Mouse (Mus musculus) cerebellum, adult 2 months (tissue): ENCODE measurements at regions not wholly inside any gene's neighbourhood (a gene's known extent, or its start where the extent isn't known, plus 50 kb on each side); places are given as distances from the start of the nearest gene placed in this dataset.

Experiments
- DNase-seq, 2 experiments: peaks; one replicate each; pipeline ENCODE4 v3.0.0; 2021
- H3K27ac ChIP-seq: fragments of 200-500 bp; 2 replicates; pipeline ENCODE4 v1.5.1; 2012; ENCODE audit warnings: low read length, control low read depth, inconsistent platforms; ENCODE audit not compliant: insufficient read depth
- H3K27me3 ChIP-seq: fragments of 200-500 bp; 2 replicates; pipeline ENCODE4 v1.6.1; 2012; ENCODE audit warnings: inconsistent platforms, mild to moderate bottlenecking, low read length, moderate library complexity; ENCODE audit not compliant: control insufficient read depth, insufficient read depth
- H3K4me1 ChIP-seq: fragments of 200-500 bp; 2 replicates; pipeline ENCODE4 v1.6.1; 2011; ENCODE audit warnings: low read length; ENCODE audit not compliant: control insufficient read depth, insufficient read depth
- H3K4me3 ChIP-seq: fragments of 200-500 bp; replicated peaks from 2 replicates; pipeline ENCODE3; 2011; ENCODE audit warnings: mild to moderate bottlenecking, low read depth, low read length, control low read depth; ENCODE audit not compliant: insufficient read depth
- CTCF ChIP-seq: fragments of 200-500 bp; IDR thresholded peaks from 2 replicates; pipeline ENCODE4 v1.5.1; 2011; ENCODE audit warnings: low read depth, mild to moderate bottlenecking, control low read depth, low read length, moderate library complexity, borderline replicate concordance; ENCODE audit not compliant: insufficient read depth
- POLR2A ChIP-seq: fragments of 200-500 bp; IDR thresholded peaks from 2 replicates; pipeline ENCODE4 v1.6.1; 2011; ENCODE audit warnings: low read length, control low read depth, borderline replicate concordance; ENCODE audit not compliant: insufficient read depth
- WGBS: fragments of 180-500 bp; shearing (Covaris S2); methylation state at CpG from one replicate; pipeline ENCODE4 v1.1.7; 2018; 5-methylcytosine and 5-hydroxymethylcytosine counted together

GRCm38 (mm10) chr16:66005954-66006580 is 191.0 kb downstream of the Vgll3 start:
- Histone ChIP-seq H3K27ac (no peak overlapping the region), H3K27me3 (no peaks in the 10 kb centered on the region), H3K4me3 (no peak overlapping the region), H3K4me1 (no peaks in the 10 kb centered on the region)
- DNase-seq = no peak
- 43% methylated on average over 7 of the region's 7 CpGs for WGBS
- TF ChIP-seq POLR2A (no peak), CTCF (0 out of 2 replicates have a peak, but pooled peaks have one; percentile 12)

- TF ChIP-seq POLR2A (no peak), CTCF (no peak)
These were observed 198.6 kb downstream of the Vgll3 start for GRCm38 (mm10) chr16:66013608-66014007.

GRCm38 (mm10) chr16:66014861-66015602 is 200.0 kb downstream of the Vgll3 start:
- no peak for TF ChIP-seq POLR2A
- no peak for TF ChIP-seq CTCF

More at GRCm38 (mm10) chr16:66013608-66014007, 198.6 kb downstream of the Vgll3 start:
- DNase-seq = no peak
- Histone ChIP-seq H3K4me3 (no peak overlapping the region), H3K27ac (no peak overlapping the region), H3K27me3 (no peaks in the 10 kb centered on the region), H3K4me1 (no peaks in the 10 kb centered on the region)
- WGBS = 13% methylated on average over 2 of the region's 2 CpGs

GRCm38 (mm10) chr16:66017040-66017439 is 202.0 kb downstream of the Vgll3 start:
- Histone ChIP-seq H3K4me3 (no peak overlapping the region), H3K27me3 (no peaks in the 10 kb centered on the region), H3K27ac (no peak overlapping the region), H3K4me1 (no peaks in the 10 kb centered on the region)
- peak in 1 of 2 experiments; percentile 2 for DNase-seq
- TF ChIP-seq CTCF (no peak), POLR2A (no peak)
- WGBS = 63% methylated on average over 2 of the region's 2 CpGs

More at GRCm38 (mm10) chr16:66014861-66015602, 200.0 kb downstream of the Vgll3 start:
- 35% methylated on average over 5 of the region's 5 CpGs for WGBS
- H3K27me3 ChIP-seq = no peaks in the 10 kb centered on the region
- H3K27ac ChIP-seq = no peak overlapping the region
- no peak for DNase-seq
- H3K4me1 ChIP-seq = no peaks in the 10 kb centered on the region
- no peak overlapping the region for H3K4me3 ChIP-seq

GRCm38 (mm10) chr16:66023397-66023796 is 208.3 kb downstream of the Vgll3 start:
- H3K4me1 ChIP-seq = no peaks in the 10 kb centered on the region
- TF ChIP-seq CTCF (no peak), POLR2A (no peak)
- no peaks in the 10 kb centered on the region for H3K27me3 ChIP-seq
- WGBS = 76% methylated on average over 2 of the region's 2 CpGs
- no peak overlapping the region for H3K4me3 ChIP-seq
- no peak overlapping the region for H3K27ac ChIP-seq
- no peak for DNase-seq
